Mouse (Mus musculus) monocyte, adult 5-6 weeks (primary cell): ENCODE measurements around the gene Pex14. TPM values are rescaled to one million over a fixed set of nuclear protein-coding genes. Genes with fewer than 3 reads are reported as not detected.

Source experiments
- ATAC-seq: fragments of 153-309, 156-312 bp; replicated peaks from 2 replicates; pipeline ENCODE4 v1.8.0; 2017; ENCODE audit warnings: mild to moderate bottlenecking; ENCODE audit not compliant: low TSS enrichment, insufficient number of reproducible peaks, severe bottlenecking, poor library complexity, low FRiP score
- total RNA-seq: library from RNA; stranded (forward); fragments of 200-1000, 200-491, 200-594 nt; gene quantifications from 3 replicates; pipeline ENCODE4 v1.2.3, GENCODE M21; 2017

Gene Pex14
- total RNA-seq, 1 experiment from 2014 or later: 24.0 TPM

GRCm38 (mm10) chr4:149062406-149063318, 37.0 kb downstream of the Pex14 start:
- ATAC-seq: no peak

DNA sequence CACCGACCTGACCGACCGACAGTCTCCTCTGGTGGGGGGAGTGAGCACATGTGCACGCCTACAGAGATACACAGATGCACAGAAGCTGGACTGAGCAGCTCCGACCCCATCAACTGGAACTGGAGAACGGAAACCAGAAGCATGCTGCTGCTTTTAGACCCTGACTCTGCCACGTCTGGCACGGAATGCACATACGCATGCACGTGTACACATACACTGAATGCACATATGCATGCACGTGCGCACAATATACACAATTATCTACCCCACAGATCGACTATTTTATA, 38.3 kb downstream of the Pex14 start:
- ATAC-seq: no peak

- ATAC-seq: no peak
These were observed 38.9 kb downstream of the Pex14 start for GRCm38 (mm10) chr4:149060621-149061431.

GRCm38 (mm10) chr4:149059713-149060112, 40.0 kb downstream of the Pex14 start:
- no peak for ATAC-seq

DNA sequence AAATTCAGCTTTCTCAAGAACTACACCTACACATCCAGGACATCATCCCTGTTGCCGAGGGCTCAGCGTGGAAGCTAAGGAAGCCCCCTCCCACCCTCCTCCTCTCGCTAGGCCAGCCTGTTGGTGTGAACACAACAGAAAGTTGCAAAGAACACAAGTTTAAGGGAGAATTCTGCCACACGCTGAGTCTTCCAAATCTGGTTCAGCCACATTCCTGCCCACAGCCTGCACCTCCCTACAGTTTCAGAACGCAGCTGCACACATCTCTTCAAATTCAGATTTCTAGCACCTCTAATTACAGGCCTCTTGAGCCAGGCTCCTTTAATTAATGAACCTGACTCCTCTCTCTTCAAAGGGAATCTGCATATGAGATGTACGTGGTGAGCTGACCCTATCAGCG, 41.4 kb downstream of the Pex14 start:
- ATAC-seq: no peak

- ATAC-seq: no peak
These were observed 42.2 kb downstream of the Pex14 start for GRCm38 (mm10) chr4:149057470-149057869.

DNA sequence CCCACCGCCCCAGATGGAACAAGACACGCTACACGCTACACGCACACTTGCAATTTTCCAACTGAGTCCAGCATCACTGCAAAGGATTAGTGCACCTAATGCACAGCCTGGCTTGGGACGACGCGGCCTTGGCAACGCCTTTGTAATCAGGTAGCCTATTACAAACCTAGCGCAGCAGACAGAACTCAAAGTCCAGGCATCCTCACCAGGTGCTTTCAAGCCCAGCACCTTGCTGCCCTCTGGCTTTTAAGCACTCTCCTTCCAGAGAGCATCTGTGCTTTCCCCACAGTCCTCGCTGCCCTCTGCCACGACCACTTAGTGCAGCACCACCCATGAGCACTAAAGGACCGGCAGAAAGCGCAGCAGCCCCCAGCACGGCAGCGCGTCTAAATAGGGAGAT, 42.7 kb downstream of the Pex14 start:
- no peak for ATAC-seq

DNA sequence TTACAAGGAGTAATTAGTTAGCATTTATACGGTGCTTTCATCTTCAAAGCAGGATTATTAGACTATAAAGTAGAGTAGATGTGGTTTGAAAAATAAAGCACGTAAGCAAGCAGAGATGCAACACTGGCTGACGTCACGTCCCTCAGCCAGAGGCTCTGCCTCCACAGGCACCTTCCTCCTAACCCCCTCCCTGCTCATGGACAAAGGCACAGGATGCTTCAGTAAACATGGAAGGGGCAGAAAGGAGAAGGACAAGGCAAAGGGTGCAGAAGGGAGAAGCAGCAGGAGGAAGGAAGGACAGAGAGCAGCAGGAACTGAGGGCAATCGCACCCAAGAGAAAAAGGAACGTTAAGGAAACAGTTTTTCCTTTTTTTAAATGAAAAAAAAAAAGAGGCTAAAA, 43.8 kb downstream of the Pex14 start:
- no peak for ATAC-seq

DNA sequence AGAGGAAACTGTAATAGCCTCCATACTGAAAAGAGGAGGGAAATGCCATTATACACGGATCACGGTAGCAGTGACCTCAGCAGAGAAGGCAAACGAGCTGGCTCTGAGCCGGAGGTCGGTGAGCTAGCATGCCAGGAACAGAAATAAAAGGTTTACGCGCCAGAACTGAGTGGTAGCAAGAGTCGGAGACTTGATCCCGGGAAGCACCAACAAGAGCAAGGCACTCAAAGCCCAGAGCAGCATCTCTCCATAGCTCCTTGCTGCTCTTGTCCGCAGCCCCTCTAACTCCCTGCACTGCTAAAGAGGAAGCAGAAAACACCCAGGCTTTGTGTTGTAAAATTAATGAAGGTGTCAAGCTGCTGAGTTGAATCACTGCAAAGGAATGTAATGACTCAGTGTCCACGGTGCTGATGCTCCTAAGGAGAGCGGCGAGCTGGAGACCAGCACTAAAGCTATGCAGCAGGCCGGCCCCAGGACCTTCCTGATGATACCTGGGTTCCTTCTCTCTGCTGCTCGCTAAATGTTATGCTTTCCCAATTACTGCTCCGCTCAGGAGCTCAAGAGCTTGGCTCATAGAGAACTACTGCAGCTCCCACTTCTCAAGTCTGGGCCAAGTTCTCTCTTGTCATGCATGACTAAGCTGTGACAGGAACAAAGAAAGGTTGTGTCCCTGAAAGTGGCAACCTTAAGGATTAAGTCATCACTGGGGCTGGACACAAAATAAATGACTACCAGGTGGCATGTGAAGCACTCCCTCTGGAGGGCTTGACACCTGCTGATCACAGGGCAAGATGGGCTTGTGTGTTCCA, 50.1 kb downstream of the Pex14 start:
- 0 out of 2 replicates have a peak, but pooled peaks have one; percentile 38 for ATAC-seq

DNA sequence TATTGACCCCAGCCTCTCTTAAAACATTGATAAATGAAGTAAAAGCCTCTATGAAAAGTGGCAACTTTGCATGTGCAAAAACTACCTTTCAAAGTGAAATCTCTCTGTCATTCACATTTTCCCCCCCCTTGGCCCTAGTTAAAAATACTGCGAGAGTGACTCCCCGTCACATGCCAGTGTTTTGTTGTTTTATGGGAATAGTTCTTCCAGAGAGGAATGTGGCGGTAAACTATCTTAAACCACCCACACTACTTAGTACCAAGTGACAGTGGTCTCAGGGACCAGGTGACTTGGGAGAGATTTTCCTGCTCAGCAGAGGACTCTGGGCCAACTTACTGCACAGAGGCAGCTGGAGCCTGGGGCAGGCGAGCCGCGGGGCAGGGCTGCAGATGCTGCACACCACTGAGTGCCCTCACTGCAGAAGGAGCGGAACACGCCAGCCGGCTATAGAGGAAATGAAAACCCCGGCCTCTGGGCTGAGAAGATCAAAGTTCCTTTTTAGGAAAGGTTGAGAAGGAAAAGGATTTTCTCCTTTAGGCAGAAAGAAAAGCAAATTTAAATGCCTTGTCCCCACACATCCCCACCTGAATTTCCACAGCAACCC, 50.9 kb downstream of the Pex14 start:
- no peak for ATAC-seq

DNA sequence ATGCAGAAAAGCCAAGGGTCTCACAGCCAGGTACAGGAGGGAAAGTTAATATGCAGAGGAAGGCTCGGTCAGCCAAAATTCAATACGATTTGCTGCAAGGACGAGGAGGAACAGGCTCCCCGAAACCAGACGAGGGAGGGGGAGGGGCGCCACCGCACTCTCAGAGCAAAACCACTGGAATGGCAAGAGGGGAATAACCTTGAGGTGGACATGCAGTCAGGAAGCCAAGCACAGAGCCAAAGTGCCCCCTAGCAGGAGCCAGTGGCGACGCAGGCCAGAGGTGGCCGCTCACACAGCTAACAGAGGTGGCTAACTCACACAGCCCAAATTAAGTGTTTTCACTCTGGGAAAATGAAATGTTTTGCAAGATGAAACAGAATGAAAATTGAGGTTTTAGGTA, 52.3 kb downstream of the Pex14 start:
- no peak; the same call in 1 of the 2 replicates for ATAC-seq

DNA sequence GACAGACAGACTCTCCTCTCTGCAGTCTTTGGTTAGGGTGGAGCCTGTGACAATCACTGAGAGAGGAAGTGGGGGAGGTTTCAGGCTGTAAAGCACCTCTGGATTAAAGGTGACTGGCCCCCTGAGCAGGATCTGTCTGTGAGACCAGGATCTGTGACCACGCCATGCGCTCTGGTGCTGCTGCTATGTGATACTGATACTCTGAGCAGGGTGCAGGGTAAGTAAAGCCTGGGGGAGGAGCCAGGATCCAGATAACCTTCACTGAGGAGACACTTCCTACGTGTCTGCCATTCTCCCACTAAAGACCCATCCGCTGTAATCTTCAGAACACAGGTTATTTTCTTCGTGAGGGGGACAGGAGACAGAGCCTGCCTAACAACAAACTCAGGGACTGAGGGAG, 53.8 kb downstream of the Pex14 start:
- ATAC-seq: no peak

DNA sequence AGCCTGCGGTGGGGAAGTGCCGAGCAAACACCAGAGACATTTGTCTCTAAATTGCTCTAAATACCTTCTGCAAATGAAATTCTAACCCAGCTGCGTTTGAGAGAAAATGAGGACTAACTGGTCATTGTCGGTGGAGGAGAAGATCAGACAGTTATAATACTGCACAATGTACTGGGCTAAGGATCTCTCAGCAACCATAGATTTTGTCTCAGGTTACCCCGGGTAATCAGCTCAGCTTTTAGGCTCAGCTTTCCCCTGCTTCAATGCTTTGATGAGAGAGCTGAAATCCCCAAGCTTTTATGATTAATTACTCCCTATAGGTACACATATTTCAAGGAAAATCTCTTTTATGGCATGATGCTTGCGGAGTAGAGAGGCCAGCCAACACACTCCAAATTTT, 59.4 kb downstream of the Pex14 start:
- ATAC-seq: no peak

- ATAC-seq: no peak
These were observed 62.0 kb downstream of the Pex14 start for GRCm38 (mm10) chr4:149037706-149038105.

GRCm38 (mm10) chr4:149036592-149036991, 63.1 kb downstream of the Pex14 start:
- no peak for ATAC-seq

- ATAC-seq: no peak
These were observed 68.2 kb downstream of the Pex14 start for GRCm38 (mm10) chr4:149031507-149031906.

GRCm38 (mm10) chr4:149027571-149027970, 72.1 kb downstream of the Pex14 start:
- ATAC-seq: no peak

- no peak for ATAC-seq
These were observed 74.4 kb downstream of the Pex14 start for GRCm38 (mm10) chr4:149025242-149025641.

- no peak for ATAC-seq
These were observed 78.7 kb downstream of the Pex14 start for GRCm38 (mm10) chr4:149021021-149021420.
